Mouse (Mus musculus) thymus, postnatal 25 days (tissue): ENCODE measurements around the gene Slc30a4.

ENCODE experiments used
- DNase-seq: peaks from one replicate; pipeline ENCODE4 v3.0.0; 2022

Gene Slc30a4

DNA sequence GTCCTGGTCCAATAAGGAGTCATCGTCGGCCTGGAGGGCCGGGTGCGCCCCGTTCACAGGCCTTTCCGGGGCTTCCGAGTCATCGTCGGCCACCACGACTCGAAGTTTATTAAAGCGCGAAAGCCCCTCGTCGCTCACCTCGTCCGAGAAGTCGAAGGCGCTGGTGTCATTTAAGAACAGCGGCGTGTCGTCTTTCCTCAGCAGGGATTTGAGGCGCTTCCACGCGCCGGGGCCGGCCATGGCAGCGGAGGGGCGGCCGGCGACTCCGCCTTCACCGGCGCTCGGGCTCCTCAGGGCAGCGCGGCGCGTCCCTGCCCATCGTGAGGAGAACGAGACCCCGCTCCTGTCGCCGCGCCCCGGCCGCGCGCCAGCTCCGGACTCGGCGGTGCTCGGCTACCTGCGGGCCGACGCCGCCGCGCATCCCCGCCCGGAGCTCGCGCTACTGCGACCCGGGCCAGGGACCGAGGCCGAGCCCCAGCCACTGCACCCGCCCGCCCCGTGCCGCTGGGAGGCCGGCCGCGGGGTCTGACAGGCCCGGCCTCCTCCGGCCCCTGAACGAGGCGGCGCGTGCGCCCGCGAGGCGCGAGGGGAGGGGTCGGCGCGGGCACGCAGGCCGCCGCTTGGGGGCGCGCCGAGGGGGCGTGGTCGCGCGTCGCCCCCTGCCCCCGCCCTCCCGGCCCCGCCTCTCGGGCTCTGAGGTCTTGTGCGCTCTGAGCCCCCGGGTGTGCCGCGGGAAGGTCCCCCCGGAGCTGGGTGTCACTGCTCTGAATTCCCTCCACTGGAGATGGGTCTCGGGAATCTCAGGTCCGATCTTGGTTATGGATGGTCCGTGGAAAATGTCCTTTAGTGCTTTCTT is at the start of gene Slc30a4:
Gene Slc30a4 (minus strand): TSS at position 483 of the 856 bp plus-strand sequence.
- peak; percentile 75 for DNase-seq

DNA sequence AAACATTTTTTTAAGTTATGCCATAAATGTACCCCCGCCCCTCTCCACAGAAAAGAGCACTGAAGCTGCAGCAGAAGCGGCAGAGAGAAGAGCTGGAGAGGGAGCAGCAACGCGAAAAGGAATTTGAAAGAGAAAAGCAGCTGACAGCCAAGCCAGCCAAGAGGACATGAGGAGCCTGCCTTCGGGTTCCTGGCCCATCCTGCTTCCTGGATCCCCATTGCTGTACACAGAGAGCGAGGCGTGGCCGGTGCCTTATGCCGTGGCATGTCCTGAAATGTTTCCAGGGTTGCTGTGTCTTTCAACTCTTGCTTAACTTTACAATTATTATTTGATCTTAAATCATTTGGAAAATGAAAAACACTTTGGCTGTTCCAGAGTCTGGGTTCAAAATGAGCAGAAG is 44.0 kb upstream of the Slc30a4 start:
- DNase-seq = no peak

DNA sequence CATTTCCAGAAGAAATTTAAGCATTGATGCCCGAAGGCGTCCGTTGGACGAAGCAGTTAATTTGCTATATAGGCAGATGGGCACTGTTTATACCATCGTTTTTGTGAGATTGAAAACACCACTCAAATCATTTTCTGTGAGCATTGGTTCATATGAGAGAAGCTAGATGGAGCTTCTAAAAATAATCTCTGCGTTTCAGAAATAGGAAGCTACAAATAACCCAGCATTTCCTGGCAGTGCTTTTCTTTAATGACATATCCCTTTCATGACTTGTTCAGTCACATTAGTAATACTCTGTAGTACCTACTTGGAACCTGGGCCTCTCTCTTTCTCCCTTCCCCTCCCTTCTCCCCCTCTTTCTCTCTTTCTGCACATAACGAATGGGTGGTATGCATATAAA is 36.6 kb upstream of the Slc30a4 start:
- DNase-seq = no peak

DNA sequence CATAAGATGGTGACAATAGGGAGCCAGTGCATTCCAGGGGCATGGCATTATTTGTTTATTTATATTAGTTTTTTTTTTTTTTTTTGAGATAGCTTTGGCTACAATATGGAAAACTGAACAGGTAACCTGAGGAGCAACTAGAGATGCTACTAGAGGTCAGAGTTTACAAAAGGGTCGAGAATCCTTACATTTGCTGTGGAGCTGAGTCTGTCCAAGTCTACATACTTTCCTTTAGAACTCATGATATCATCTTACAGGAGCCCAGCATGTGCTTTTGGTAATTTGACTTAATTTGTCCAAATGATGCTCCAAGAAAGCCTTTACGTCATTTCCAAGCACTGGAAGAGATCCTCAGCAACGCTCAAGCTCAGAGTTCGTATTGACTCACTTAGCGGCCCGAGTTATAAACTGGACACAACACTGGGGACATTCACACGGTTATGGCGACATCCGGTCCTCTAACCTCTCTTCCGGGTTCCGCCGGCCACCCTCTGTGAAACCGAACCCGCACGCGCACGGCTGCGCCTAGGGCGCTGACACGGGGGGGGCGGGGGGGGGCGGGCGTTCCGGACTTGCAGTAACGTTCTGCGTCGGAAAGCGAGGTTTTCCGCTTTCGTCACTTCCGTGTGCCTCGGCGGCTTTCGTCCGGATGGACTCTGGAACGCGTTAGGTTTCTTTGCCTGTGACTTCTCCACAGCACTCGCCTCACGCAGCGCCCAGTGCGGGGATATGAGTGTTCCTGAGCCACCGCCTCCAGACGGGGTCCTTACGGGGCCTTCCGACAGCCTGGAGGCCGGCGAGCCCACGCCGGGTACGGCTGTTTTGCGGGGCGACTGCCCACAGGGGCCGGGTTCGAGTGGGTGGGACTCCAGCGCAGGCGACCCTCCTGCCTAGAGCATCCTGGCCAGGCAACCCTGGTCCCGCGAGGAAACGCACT is 35.7 kb upstream of the Slc30a4 start, which contains the start of gene Bloc1s6:
Gene Bloc1s6 (plus strand): TSS at position 610 of the 937 bp plus-strand sequence.
- DNase-seq = peak; percentile 89

DNA sequence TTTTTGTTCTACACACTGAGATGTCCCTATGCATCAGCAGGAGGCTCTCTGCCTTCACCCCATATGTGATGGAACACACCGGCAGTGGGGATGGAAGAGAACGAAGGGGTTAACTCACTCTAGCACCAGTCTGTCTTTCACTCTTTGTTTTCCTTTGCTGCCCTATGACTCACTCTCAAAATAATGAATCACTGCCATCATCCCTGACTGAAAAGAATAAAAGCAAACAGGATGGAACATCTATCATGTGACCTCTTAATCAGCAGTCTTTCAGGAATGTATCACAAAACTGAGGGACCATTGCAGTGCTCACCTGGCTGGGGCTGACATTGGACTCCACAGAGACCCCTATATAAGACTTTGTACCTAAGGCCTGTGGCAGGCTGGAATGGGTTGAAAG is 29.0 kb upstream of the Slc30a4 start:
- no peak for DNase-seq

DNA sequence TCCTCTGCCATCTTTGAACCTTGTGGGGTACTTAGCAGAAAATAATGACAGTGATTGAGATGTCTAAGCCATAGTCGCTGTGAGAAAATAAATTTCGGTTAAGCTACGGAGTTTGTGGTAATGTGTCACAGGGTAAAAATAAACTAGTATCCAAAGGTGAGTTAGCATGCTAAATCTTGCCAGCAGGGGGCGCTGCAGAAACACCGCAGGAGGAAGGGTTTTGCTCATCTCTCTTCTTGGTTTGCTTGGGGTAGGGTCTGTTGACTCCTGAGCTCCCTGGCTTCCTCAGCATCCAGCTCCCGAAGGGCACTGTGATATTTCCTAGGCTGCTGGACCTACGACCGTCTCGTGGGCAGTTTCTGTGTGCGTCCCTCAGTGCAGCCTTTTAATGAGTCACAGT is 23.1 kb upstream of the Slc30a4 start:
- DNase-seq = peak; percentile 57

DNA sequence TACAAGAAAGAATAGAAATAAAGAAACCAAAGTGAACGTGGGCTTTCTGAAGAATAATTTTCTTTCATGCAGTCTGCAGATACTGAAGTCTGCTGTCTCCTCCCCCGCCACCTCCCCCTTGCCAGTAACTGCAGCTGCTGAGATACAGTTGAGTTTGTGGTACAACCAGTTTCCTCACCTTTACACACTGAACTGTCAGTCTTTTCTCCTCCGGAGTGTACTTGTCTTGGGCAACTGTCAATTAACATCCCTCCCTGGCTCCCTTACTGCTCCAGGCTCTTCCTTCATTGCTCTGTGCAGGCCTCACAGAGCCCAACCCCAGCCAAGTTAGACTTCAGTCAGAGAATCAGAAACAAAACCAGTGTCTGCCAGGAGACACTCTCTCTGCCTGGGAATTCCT is 18.1 kb upstream of the Slc30a4 start:
- peak; percentile 61 for DNase-seq

DNA sequence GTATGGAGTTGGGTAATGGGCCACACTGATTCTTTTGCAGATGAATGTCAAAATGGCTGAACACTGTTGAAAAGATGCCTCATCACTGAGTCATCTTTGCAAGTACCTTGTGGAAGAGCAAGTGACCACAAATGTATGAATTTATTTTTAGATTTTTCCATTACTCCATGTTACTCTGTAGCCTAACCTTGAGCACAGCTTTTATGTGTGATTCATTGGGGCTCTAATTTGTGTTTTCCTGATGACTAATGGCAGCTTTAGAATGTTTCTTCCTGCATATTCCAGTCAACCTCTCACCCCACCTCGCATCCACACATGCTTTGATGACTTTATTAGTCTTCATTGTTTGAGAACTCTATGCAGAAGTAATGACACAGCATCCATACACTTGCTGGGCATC is 16.8 kb upstream of the Slc30a4 start:
- no peak for DNase-seq

DNA sequence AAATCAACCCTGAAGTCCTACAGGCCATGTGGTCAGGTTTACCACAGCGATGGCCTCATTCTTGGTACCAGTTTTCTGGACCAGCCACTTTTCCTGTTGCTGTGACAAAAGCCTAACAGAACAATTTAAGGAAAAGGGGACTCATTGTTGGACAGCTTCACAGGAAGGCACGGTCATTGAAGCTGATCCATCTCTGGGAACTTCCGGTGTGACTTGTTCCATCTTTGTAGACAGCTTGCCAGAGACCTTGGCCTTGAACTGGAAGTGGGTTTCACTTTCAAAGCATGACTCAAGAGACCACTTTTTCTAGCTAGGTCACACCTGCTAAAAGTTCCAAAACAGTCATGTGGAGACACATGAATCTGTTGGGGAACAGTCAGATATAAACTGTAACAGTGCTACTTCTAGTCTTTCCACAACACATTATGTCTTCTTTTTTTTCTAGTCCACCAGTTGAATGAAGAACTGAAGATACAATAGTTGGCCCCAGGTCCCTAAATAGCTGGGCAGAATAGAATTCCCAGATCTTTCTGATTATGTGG is 13.9 kb upstream of the Slc30a4 start:
- DNase-seq = no peak

DNA sequence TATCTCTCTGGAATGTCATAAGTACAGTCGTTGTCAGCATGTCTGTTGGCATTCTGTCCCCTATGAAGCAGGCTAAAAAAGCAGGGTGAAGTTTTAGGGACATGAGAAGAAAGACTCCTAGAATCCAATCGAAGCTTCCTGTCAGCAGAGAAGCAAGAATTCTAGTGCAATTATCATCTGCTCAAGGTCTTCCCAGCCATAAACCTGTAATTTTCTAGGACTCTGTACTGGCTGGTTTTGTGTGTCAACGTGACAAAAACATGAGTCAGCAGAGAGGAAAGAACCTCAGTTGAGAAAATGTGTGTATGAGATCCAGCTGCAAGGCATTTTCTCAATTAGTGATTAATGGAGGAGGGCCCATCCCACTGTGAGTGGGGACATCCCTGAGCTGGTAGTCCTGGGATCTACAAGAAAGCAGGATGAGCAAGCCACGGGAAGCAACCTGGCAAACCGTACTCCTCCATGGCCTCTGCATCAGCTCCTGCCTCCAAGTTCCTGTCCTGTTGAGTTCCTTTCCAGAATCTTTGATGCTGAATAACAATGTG is 12.8 kb upstream of the Slc30a4 start:
- DNase-seq = no peak

DNA sequence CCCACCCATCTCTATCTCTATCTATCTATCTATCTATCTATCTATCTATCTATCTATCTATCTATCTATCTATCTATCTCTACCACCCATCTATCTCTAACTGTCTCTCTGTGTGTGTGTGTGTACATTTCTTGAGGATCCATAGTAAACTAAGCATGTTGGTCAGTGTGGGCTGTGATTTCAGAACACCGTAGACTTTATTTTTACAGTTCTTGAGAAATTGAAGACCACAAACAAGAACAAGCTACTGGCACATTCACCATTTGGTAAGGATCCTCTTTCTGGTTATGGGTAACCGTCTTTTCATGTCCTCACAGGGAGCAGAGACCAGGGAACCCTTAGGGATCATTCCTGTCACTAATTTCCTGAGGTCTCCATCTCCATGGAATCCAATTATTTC is 10.4 kb upstream of the Slc30a4 start:
- no peak for DNase-seq

DNA sequence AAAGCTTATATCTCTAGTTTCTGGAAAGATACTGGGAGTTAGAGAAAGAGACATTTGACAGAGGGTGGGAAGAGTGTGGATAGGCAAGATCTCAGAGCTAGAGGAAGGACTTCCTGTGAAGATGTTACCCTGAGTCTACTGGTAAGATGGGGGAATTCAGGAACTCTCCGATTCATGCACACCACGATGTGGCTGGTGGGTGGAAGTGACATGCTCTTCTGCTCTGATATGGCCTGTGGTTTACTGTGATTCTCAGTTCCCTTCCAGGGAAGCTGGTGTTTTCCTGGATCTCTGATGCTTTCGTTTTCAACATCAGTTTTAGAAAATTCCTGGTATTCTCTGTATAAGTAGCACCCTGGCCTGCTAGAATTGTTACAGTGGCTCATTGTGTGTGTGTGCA is 9.4 kb upstream of the Slc30a4 start:
- DNase-seq = no peak

DNA sequence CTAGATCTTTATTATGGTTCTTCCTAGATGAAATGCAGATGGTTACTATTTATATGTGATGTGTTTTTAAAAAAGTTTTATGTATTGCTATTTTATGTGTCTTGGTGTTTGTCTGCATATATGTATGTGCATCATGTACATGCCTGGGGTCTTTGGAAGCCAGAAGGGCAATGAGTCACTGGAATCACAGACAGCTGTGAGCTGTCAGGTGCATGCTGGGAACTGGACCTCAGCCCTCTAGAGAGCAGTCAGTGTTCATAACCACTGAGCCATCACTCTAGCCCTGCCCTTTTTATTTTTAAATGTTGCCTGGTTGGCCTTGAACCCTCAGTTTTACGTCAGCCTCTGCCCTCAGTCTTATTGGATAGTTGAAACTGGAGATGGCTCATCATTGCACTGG is 6.7 kb upstream of the Slc30a4 start:
- no peak for DNase-seq

DNA sequence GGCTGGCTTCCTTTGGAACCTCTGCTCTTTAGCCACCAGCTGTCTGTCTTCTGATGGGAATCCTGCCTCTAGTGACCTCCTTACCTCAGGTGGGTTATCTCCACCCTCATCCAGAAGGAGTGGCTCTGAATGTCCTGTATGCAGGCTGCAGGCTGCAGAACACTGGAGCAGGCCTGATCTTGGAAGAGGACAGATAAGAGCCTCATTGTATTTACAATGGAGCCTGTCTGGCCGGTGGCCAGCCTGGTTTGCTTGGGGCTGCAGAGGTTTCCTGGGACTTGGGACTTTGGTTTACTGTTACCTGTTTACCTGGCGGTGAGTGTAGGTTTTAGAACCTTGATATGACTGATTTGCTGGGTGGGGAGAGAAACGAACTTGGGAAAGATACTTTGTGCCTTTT is 5.6 kb upstream of the Slc30a4 start:
- DNase-seq = no peak

DNA sequence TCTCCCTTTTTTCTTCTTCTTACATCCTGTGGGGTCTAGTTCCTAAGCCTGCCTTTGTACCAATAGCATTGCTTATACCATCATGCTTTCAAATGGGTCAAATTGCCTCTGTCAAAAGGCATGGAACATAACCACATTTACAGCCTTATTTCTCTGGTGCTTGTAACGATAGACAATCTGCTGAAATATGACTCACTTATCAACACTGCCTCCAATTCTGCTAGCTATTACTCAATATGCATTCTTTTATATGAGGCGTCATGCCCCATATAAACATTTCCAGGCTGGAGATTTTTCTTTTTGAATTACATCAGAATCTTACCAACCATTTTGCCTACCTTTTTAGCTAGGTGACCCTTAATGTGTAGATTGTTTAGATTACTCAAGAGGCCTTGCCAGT is 2.1 kb upstream of the Slc30a4 start:
- DNase-seq = no peak

DNA sequence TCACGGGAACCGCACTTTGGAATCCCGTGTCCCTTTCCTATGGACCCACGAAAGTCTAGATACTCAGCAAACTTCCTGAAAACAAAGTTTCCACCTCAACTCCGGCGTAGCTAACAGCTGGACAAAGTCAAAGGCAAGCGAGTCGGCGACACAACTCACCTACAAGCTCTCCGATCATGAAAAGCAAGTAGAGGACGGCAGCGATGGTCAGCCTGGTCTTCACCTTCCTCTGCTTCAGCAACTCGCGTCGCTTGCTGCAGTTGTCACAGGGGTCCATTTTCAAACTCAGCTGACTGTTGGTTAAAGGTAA is 637 bp downstream of the Slc30a4 start:
- DNase-seq = peak; percentile 24

DNA sequence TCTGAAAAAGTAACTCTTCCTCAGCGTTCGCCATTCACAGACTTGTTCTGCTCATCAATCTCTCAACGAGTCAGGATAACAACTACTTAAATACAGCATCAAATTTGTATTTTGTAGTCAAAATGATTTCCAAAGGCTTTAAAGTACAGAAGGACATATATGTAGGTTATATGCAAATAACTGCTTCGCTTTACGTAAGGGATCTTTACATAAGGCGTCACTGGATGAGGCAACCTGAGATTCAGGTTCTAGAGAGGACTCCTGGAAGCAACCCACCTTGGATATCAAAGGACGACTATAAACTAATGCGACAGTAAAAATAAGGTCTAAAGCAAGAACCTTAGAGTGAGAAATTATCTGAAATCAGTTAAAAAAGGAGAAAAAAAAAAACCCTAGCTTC is 1.5 kb downstream of the Slc30a4 start:
- no peak for DNase-seq

DNA sequence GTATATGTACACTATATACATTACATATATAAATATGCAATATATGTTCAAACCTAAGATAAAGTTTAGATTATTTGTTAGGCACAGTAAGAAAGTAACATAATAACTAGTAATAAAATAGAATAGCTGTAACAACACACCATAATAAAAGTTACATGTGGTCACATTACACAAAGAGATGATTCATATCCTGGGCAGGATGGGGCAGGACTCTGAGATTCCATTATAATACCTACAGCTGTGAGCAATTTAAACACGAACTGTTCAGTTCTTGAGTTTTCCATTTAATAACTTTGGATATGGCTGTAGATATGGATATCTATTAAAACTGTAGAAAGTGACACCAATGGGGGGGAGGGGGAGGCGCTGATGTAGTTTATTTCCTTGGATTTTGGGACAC is 4.9 kb downstream of the Slc30a4 start:
- DNase-seq = no peak

DNA sequence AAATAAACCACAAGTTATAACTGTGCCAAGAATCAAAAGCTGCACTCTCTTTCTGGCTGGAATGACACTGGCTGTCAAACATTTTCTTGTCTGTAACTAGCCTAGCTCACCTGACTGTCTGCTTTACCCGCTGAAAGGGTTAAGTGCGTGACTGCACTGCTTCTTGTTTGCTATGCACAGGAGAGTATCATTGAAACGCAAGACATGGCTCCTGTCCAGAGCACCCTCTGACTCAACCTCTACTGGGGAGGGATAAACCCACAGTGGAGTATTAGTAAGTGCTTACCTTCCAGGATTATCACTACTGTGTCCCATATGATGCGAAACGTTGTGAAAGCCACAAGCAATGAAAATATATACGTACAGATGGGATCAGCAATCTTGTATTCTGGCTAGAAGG is 15.8 kb downstream of the Slc30a4 start:
- DNase-seq = no peak

DNA sequence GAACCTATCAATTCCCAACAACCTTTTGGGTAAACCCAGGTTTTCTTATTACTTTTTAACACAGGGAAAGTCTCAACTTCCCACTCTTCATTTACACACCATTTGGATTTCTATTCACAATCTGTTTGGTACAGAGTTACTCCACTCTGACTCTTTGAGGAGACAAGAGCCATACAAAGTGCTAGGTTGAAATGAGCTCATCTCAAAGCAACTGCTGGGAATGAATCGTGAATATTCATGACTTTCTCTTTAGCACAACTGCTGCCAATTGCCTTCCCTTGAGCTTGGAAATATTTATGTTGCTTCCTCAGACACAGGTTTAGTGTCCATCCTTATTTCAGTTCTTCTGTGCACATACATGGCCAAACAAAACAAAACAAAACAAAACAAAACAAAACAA is 18.8 kb downstream of the Slc30a4 start:
- DNase-seq = no peak

DNA sequence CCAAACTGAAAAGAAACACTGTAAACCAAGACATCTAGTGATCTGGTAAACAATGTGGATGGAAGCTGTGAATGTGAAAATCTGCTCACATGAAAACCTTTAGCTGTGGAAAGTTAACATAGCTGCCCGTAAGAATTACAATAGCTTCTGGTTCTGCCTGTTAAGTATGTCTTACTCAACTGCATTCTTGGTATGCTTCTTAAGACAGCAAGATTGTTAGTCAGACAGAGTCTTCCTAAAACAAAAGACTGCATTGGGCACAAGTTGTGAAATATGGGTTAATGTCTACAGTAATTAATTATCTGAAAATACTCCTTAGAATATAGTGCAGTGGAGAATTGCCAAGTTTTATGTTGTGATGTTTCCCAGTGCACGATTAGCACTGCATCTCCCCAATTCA is 19.9 kb downstream of the Slc30a4 start:
- DNase-seq = no peak

DNA sequence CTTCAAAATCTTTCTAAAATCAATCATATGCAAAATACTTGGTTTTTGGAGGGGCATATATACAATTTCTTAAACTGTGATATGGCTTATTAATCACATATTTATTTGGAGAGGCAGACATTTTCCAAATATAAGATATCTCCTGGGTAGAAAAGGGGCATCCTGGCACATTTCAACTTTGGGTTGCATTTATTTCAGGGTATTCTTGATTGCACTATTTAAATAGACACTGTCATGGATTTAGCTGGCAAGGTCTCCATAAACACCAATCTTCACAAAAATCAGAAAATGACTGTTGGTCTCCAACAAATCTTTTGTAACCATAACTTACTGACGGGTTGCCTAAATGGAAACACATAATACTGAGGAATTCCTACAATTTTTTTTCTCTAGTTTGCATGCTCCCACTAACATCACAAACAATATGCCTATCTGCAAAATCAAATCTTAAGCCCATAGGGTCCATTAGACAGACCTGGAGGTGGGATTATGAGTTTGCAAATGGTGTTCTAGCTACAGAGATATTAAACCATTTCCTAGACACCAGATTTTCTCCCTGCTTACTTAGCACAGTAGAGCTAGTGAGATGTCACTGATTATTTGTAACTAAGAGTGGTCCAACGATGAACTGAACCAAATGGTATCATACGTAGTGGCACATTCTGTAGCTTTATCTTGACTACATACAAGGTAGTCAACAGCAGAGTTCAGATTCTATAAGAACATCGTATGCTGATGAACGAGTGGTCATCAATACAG is 20.9 kb downstream of the Slc30a4 start:
- DNase-seq = no peak

DNA sequence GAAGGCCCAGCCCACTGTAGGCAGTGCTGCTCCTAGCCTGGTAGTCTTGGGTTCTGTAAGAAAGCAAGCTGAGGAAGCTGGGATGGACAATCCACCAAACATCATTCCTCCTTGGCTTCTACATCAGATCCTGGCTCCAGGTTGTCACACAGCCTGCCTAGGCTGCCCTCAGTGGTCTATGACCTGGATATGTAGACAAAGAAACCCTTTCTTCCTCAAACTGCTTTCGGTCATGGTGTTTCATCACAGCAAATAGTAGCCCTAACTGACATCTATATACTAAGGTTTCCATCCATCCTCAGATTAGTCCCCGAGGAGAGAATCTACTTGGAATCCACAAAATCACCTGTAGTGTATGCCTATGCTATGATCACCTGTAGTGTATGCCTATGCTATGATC is 27.3 kb downstream of the Slc30a4 start:
- no peak for DNase-seq
